Mouse (Mus musculus): ENCODE measurements around the gene Tnfaip3. TPM values are rescaled to one million over a fixed set of nuclear protein-coding genes. Genes with fewer than 3 reads are reported as not detected.

The Tnfaip3 gene
- 2.4 and 3.5 TPM in 2 replicates for polyA plus RNA-seq (2015; fragmentation: Nextera tagmentation; extraction: Ambion mirVana)

DNA sequence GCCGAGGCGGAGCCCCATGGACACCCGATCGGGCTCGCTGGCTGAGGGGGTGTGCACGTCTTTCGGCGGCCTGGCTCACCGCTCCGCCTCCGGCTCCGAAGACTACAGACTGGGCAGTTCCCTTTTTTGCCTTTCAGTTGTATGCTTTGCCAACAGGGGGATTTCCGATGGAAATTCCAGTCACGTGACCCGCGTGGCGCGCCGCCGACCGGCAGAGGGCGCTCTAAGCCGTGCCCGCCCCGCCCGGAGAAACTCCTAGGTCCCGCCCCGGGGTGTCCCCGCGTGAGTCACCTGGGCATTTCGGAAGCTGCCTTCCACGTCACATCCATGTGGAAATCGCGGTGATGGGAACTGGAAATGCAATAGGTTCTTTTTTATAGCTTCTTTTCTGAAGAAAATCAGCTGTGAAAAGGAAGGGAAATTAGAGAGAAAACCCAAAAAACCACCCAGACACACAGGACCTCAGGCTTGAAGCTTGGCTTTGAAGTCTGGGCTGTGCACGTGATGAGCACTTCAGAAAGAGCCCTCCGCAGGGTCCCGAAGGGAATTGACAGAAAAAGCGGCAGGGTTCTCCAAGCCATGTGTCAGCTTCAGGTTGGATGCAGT is at the start of gene Tnfaip3:
TSS of gene Tnfaip3 (minus strand) at position 401 of the 606 bp plus-strand sequence.
- H3K9ac ChIP-seq, result peak within 1 kb of the TSS; percentile 92
- H3K27me3 ChIP-seq, result no peaks in the 10 kb centered on the region
- peak; percentile 88 for ATAC-seq (replicated peaks; ENCODE audit: insufficient number of reproducible peaks, insufficient read depth, low FRiP score, low read depth)
- H3K36me3 ChIP-seq, result no peaks in the 10 kb centered on the region
- H3K9me3 ChIP-seq (replicated peaks), result no peaks in the 10 kb centered on the region
- H3K4me3 ChIP-seq, result peak within 1 kb of the TSS; percentile 97
- WGBS, result under 1% methylated on average over 36 of the region's 38 CpGs
- H3K4me2 ChIP-seq, result peak within 1 kb of the TSS; percentile 78
- peaks cover 17% of the 10 kb centered on the region for H3K4me1 ChIP-seq (replicated peaks)
- peak within 1 kb of the TSS; percentile 86 for H3K27ac ChIP-seq

DNA sequence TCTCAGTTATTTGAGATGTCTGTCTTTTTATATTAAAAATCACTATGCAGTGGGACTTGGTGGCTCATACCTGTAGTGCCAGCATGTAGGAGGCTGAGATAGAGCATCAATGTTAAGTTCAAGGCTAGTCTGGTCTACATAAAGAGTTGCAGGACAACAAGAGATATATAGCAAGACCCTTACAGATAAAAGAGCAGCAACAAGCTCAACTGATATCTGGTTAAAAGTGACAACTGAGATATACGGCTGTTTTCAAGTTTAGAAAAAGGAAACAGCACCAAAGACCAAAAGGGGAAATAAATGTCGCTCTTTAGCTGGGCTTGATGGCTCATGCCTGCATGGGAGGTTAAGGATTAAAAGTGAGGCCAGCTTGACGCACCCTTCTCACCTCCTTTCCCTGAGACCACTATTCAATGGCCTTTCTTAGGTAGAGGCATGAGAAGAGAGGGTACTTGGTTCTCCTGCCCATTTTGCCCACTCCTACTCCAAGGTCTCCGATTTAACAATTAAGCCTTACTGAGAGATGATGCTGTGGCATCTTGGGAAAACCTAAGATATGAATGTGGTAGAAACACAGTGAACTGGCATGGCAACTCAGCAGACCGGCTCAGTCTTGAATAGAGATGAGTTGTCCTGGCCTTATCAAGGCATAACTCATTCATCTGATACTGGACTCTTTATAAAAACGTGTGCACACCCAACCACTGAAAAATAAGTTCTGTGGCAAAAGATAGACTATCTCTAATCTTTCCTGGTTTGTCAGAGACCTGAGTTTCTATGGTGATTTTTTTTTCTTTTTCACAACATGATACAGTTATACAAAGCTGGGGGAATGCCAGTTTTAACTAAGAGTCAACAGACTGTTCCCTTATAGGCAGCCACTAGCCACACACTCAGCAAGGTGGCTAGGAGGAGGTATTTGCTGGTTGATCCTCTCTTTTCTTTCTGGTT is 49.5 kb upstream of the Tnfaip3 start:
- Histone ChIP-seq H3K4me3 (no peak overlapping the region), H3K27ac (no peak overlapping the region), H3K36me3 (no peaks in the 10 kb centered on the region), H3K9me3 (replicated peaks) (no peaks in the 10 kb centered on the region), H3K27me3 (no peaks in the 10 kb centered on the region), H3K9ac (no peak overlapping the region), H3K4me1 (replicated peaks) (peaks cover 13% of the 10 kb centered on the region), H3K4me2 (no peak overlapping the region)
- no peak for ATAC-seq (replicated peaks; ENCODE audit: insufficient number of reproducible peaks, insufficient read depth, low FRiP score, low read depth)
- WGBS, result 64% methylated on average over 6 of the region's 6 CpGs

DNA sequence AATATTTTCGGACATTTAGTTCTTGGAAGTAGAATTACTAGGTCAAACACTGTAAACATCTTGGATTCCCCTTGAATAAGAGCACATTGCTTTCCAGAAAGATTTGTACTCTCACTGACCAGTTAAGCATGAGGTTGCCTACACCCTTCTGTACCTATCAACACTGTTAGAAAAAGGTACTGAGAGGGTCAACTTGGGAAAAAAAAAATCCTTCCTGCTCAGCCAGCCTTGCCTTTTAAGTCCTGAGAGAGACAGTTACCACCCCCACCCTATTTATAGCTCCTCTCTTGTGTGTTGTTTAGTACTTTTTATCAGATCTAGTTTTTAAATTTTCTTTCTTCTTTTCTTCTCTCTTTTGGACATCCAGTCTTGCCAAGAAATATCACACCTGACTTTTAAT is 48.2 kb upstream of the Tnfaip3 start:
- H3K27me3 ChIP-seq, result no peaks in the 10 kb centered on the region
- WGBS, result 58% methylated on average over 1 of the region's 1 CpGs
- H3K27ac ChIP-seq, result no peak overlapping the region
- no peak overlapping the region for H3K4me2 ChIP-seq
- no peaks in the 10 kb centered on the region for H3K9me3 ChIP-seq (replicated peaks)
- no peak overlapping the region for H3K4me3 ChIP-seq
- peaks cover 13% of the 10 kb centered on the region for H3K4me1 ChIP-seq (replicated peaks)
- no peak; the same call in 1 of the 2 replicates for ATAC-seq (replicated peaks; ENCODE audit: insufficient number of reproducible peaks, insufficient read depth, low FRiP score, low read depth)
- no peaks in the 10 kb centered on the region for H3K36me3 ChIP-seq
- no peak overlapping the region for H3K9ac ChIP-seq

DNA sequence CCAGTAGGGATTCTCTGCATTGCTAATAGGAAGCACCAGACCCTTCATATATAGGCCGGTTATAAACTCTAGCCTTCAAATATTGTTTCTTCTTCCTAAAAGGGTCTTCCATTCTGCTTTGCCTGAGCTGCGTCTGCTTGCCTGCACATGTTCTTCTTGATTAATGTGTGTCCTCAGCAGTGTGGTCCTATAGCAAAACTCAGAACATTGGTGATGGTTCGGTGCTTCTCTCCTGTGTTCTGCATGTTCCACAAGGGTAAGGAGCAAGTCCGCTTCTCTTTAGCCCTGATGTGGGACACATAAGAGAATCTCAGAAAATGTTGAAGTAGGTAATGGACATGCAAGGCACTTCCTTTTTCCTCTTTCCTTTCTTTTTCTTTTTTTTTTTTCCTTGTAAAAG is 47.8 kb upstream of the Tnfaip3 start:
- no peaks in the 10 kb centered on the region for H3K36me3 ChIP-seq
- H3K4me2 ChIP-seq, result no peak overlapping the region
- no peaks in the 10 kb centered on the region for H3K9me3 ChIP-seq (replicated peaks)
- H3K27me3 ChIP-seq, result no peaks in the 10 kb centered on the region
- WGBS, result 85% methylated on average over 4 of the region's 4 CpGs
- no peak overlapping the region for H3K4me3 ChIP-seq
- peak overlapping the region; percentile 53 for H3K27ac ChIP-seq
- no peak overlapping the region for H3K9ac ChIP-seq
- H3K4me1 ChIP-seq (replicated peaks), result peaks cover 13% of the 10 kb centered on the region
- no peak for ATAC-seq (replicated peaks; ENCODE audit: insufficient number of reproducible peaks, insufficient read depth, low FRiP score, low read depth)

DNA sequence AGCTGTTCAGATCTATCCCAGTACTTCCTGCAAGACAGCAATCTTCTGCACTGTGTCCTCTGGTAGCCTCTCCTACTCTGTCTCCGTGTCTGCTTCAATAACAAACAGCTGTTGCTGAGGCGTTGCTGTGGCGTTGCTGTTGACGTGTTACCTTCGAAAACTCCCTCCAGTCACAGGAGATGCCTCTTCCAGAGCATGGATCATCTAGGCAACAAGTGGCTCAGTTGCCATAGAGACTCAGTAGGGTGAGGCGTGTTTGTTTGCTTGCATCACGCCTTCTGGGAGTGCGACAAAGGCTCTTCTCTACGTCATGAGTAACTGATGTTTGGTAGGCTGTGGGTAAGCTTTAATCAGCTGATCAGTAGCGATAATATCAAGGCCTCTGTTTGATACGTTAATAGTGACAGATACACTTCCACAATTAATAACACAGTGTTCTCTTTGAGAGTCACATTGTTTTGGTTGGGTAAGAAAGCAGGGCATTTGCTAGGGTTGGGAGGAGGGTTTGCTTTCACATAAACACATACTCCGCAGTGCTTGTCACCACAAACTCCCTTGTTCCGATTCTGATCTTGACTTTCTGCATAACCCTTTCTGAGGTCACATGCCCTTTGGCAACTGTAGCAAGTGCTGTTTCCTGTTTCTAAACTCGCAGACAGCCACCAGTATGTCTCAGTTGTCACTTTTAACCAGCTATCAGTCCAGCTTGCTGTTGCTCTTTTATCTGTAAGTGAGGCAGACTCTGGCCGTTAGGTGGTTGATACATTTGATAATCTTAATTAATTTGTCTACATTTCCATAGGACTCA is 46.8 kb upstream of the Tnfaip3 start:
- peak overlapping the region; percentile 53 for H3K27ac ChIP-seq
- no peaks in the 10 kb centered on the region for H3K27me3 ChIP-seq
- no peaks in the 10 kb centered on the region for H3K36me3 ChIP-seq
- H3K9me3 ChIP-seq (replicated peaks), result no peaks in the 10 kb centered on the region
- H3K4me1 ChIP-seq (replicated peaks), result peaks cover 13% of the 10 kb centered on the region
- WGBS, result 31% methylated on average over 15 of the region's 15 CpGs
- H3K9ac ChIP-seq, result no peak overlapping the region
- no peak overlapping the region for H3K4me3 ChIP-seq
- no peak for ATAC-seq (replicated peaks; ENCODE audit: insufficient number of reproducible peaks, insufficient read depth, low FRiP score, low read depth)
- H3K4me2 ChIP-seq, result peak overlapping the region; percentile 34; the same call in 1 of the 2 replicates

DNA sequence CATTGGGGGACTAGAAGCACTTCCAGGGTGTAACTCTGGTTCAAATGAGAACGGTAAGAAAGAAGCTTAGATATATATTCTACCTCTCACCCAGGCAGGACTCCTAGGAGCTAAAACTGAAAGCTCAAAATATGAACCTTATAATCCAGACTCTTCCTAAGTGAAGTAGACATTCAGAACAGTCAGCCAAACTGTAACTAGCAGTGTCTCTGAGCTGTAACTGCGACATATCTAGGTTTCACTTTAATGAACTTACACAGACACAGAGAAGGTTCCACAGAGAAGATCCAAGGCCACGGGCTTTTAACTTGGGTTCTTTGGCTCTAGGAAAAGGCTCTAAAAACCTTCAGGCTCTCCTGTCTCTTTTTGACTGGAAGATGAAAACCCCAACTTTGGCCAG is 45.7 kb upstream of the Tnfaip3 start:
- no peaks in the 10 kb centered on the region for H3K9me3 ChIP-seq (replicated peaks)
- ATAC-seq (replicated peaks; ENCODE audit: insufficient number of reproducible peaks, insufficient read depth, low FRiP score, low read depth), result no peak
- H3K9ac ChIP-seq, result no peak overlapping the region
- H3K27me3 ChIP-seq, result no peaks in the 10 kb centered on the region
- H3K4me3 ChIP-seq, result no peak overlapping the region
- WGBS, result 76% methylated on average over 3 of the region's 3 CpGs
- peaks cover 13% of the 10 kb centered on the region for H3K4me1 ChIP-seq (replicated peaks)
- H3K4me2 ChIP-seq, result no peak overlapping the region
- H3K36me3 ChIP-seq, result no peaks in the 10 kb centered on the region
- no peak overlapping the region for H3K27ac ChIP-seq

DNA sequence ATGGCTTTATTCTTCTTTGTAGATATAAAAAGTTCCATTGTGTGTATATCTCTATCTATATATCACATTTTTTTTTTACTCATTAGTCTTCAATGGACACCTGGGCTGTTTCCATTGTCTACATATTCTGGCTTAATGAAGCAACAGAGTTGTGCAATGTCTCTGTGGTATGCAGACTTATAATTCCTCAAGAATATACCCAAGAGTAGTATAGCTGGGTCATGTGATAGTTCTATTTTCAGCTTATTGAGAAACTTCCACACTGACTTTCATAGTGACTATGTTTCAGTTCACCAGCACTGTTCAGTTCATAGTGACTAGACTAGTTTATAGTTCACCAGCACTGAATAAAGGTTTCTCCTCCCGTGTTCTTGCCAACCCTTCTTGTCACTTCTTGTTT is 38.1 kb upstream of the Tnfaip3 start:
- 72% methylated on average over 1 of the region's 1 CpGs for WGBS
- H3K9me3 ChIP-seq (replicated peaks), result no peaks in the 10 kb centered on the region

DNA sequence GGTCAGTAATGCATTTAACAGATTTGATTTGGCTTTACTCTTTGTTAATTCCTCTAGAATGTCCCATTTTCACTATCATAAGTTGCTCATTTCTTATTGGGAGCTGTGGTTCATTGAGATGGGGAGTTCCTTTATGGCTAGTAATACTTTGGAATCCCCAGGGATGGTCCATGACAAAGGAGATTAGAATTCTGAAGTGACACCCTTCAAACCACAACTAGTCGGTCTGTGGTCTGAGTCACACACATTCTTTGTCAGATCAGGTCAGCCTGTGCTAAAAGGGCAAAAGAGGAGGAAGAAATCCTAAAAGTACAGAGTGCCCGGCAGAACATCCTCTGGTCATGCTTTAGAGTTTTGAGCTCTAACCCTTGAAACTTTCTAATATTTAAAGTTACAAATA is 30.5 kb upstream of the Tnfaip3 start:
- Histone ChIP-seq H3K4me3 (no peak overlapping the region), H3K4me2 (no peak overlapping the region), H3K9ac (no peak overlapping the region), H3K27me3 (no peaks in the 10 kb centered on the region; the same call in 1 of the 2 replicates), H3K27ac (no peak overlapping the region), H3K9me3 (replicated peaks) (no peaks in the 10 kb centered on the region), H3K4me1 (replicated peaks) (no peaks in the 10 kb centered on the region), H3K36me3 (no peaks in the 10 kb centered on the region)
- WGBS, result 39% methylated on average over 2 of the region's 2 CpGs
- ATAC-seq (replicated peaks; ENCODE audit: insufficient number of reproducible peaks, insufficient read depth, low FRiP score, low read depth), result no peak

More for the DNA sequence above, 38.1 kb upstream of the Tnfaip3 start:
- ATAC-seq (replicated peaks; ENCODE audit: insufficient number of reproducible peaks, insufficient read depth, low FRiP score, low read depth), result no peak
- Histone ChIP-seq H3K4me3 (no peak overlapping the region), H3K27ac (no peak overlapping the region), H3K27me3 (no peaks in the 10 kb centered on the region), H3K36me3 (no peaks in the 10 kb centered on the region), H3K4me1 (replicated peaks) (no peaks in the 10 kb centered on the region), H3K9ac (no peak overlapping the region), H3K4me2 (no peak overlapping the region)

DNA sequence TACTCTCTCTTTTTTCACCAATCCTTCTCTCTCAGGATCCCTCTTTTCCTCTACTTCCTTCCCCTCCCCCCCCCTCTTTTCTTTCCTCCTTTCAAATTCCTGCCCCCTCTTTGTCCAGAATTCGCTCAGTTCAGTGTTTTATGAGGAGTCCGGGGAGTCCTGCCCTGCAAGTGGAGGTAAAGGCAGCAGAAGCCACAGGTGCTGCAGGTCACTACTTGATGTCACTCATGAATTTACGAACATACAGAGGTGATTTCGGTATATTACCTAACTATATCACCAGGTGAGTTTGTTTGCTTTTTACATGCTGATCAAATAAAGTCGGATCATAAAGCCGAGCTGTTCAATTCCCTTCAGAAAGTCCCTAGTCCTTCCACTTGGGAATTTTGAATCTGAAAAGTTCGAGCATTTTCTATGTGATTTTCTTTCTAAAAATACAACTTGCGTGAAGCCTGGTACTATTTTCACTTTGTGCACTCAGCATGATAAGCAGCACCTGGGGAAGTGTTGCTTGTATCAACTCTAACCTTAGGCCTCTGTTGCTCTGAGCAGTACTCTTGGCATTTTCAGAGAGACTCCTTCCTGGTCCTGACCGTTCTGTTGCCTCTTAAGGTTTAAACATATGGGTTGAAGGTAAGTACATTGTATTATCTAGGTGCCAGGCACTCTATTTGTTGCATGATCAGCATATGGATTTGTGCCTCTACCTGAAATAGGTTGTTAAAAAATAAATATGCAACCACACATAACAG is 29.5 kb upstream of the Tnfaip3 start:
- H3K4me3 ChIP-seq, result no peak overlapping the region
- ATAC-seq (replicated peaks; ENCODE audit: insufficient number of reproducible peaks, insufficient read depth, low FRiP score, low read depth), result no peak
- 78% methylated on average over 9 of the region's 9 CpGs for WGBS
- no peak overlapping the region for H3K4me2 ChIP-seq
- H3K9ac ChIP-seq, result no peak overlapping the region
- H3K27ac ChIP-seq, result no peak overlapping the region
- no peaks in the 10 kb centered on the region for H3K4me1 ChIP-seq (replicated peaks)
- no peaks in the 10 kb centered on the region for H3K36me3 ChIP-seq
- H3K27me3 ChIP-seq, result no peaks in the 10 kb centered on the region; the same call in 1 of the 2 replicates
- no peaks in the 10 kb centered on the region for H3K9me3 ChIP-seq (replicated peaks)

DNA sequence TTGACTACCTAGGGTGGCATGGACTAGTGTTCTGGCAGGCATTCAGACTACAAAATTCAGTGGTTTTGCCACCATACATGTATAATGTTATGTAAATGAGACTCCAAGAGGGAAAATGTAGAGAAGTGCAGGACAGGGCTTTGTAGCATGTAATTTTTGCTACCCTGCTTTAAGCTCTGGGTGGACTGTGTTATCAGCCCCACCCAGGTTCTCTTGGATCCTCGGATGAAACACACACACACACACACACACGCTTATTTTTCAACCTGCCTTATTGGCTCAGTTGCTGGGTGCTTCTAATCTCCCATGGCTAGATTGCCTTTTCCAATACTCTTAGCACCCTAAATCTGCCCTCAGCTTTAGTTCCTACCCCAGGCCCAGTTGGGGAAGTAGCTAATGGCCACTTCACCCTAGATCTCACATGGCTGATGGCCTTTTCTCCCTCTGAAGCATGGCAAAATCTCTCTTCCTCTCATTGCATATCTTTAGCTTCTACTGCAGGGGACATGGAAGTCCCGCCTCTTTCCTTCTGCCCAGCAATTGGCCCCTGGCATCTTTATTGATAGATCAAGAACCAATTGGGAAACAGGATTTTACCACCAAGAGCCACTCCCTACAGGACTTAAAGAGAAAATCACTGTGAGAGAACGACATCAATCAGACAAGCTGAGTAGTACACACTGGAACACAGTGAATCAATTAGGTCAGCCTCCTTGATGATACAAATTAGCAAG is 28.2 kb upstream of the Tnfaip3 start:
- H3K4me1 ChIP-seq (replicated peaks), result no peaks in the 10 kb centered on the region
- no peaks in the 10 kb centered on the region for H3K9me3 ChIP-seq (replicated peaks)
- no peak for ATAC-seq (replicated peaks; ENCODE audit: insufficient number of reproducible peaks, insufficient read depth, low FRiP score, low read depth)
- no peak overlapping the region for H3K4me3 ChIP-seq
- no peak overlapping the region for H3K27ac ChIP-seq
- H3K4me2 ChIP-seq, result no peak overlapping the region
- H3K9ac ChIP-seq, result no peak overlapping the region
- H3K36me3 ChIP-seq, result no peaks in the 10 kb centered on the region
- H3K27me3 ChIP-seq, result no peaks in the 10 kb centered on the region; the same call in 1 of the 2 replicates
- WGBS, result 66% methylated on average over 4 of the region's 4 CpGs

All from heart, embryonic 15.5 days (tissue).